Mouse (Mus musculus) right cerebral cortex, adult 18-20 months (tissue): ENCODE measurements around the gene Ttc34.

Experiments used
- DNase-seq: peaks from one replicate; pipeline ENCODE4 v3.0.0; 2022; ENCODE audit warnings: mixed read lengths

The Ttc34 gene

DNA sequence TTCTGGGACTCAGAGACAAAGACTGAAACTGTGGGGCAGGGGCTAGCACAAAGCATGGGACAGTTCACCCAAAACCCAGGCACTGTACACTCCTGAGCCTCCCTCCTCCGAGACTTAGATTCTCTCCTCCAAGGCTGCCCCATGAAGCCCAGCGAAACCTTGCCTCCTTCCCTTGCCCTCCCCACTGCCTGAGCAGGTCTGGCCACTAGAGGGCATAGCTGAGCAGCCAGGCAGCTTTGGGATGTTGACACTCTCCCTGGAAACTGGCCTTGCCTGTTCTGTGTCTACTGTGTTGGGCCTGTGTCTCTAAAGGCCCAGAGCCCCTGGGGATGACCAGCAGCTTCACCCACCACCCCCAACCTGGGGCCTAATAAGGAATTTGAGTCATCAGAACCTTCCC, at the start of gene Ttc34:
Ttc34 (plus strand) TSS at position 290 of the 400 bp plus-strand sequence.
- no peak for DNase-seq

GRCm38 (mm10) chr4:154787960-154788702, 49.1 kb upstream of the Ttc34 start:
- no peak for DNase-seq

- DNase-seq: no peak
Observed at GRCm38 (mm10) chr4:154791894-154792293, 45.4 kb upstream of the Ttc34 start.

- no peak for DNase-seq
Observed at GRCm38 (mm10) chr4:154793499-154793898, 43.8 kb upstream of the Ttc34 start.

- DNase-seq: peak; percentile 30
Observed at GRCm38 (mm10) chr4:154797834-154798233, 39.4 kb upstream of the Ttc34 start.

DNA sequence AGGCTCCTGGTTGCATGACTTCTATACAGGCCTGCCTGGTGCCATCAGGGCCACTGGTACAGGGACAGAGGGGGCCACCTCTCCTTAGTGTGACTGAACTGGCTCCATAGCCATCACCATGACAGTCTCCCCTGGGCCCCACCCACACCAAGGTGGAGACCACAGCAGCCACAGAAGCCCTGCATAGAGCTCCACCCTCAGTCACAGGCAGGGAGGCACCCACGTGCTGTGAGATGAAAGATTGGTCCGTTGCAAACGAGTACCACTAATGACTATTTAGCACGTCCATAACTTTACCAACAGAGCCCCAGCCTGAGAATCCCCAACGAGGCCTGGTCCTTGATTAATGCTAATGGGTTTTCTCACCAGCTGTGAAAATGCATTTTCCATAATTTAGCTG, 36.7 kb upstream of the Ttc34 start:
- DNase-seq: no peak

DNA sequence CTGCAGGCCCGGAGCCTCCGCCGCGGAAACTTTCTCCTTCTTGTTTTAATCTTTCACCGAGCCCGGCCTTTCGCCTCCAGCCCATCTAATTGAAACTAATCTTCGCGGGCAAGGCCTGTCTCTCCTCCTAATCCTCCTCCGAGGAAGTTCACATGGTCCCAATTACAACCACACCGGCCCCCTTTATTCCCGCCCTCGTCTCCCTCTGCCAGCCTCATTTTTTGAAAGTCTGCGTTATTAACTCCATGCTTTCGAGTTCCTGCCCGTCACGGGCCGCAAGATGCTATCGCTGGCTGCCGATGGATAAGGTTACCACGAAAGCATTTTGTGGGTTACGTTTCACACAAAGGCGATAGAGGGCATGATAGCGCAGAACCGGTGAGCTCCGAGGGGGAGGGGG, 35.0 kb upstream of the Ttc34 start:
- DNase-seq: no peak

DNA sequence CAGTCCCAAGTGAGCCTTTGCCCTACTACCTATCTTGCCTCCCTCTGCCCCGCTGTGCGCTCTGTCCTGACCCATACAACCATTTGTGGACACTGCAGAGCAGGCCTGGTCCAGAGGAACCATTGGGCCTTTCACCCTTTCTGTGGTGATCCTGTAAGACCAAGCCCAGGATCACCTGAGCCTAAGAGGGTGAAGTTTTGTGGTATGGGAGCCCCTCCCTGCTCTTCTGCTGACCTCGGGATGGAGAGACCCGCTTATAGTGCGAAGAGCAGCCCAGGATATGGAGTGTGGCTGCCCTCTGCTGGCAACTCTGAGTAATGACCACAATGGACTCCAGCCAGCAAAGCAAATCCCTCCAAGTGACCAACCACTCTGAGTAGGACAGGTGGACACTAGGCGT, 11.6 kb upstream of the Ttc34 start:
- DNase-seq: peak; percentile 33

DNA sequence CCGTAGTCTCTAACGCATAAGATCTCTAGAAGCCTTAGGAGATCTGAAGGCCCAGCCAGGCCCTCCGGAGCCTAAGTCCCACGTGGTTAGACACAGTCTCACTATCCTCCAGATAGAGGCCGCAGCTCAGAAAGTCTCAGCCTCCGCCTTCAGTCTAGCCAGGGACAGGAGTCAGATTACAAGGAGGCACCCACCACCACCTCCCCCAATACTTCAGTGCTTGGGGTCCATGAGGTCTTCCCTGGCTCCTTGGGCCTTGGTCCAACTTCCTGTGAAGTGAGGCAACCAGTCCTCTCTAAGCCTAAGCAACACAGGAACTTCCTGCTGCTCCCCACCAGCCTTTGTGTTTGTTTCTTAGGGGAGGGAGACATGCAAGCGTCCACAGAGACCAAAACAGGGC, 11.0 kb upstream of the Ttc34 start:
- no peak for DNase-seq

DNA sequence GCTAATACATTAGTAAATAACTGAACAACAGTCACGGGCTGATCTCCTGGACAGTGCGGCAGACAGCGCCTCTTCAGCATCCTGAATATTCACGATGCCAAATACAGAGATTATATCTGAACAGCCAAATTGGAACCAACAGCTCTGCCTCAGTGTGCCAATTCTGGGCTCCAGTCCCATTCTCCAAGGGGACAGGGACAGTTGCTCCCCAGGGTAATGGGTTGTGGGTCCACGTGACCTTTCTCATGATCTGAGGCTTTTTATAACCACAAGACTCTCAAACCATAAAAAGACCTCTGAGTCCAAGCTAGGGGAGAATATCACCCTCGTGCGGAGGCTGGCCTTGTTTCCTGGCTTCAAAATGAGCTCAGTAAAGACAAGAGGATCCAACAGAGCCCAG, 10.1 kb upstream of the Ttc34 start:
- DNase-seq: no peak

DNA sequence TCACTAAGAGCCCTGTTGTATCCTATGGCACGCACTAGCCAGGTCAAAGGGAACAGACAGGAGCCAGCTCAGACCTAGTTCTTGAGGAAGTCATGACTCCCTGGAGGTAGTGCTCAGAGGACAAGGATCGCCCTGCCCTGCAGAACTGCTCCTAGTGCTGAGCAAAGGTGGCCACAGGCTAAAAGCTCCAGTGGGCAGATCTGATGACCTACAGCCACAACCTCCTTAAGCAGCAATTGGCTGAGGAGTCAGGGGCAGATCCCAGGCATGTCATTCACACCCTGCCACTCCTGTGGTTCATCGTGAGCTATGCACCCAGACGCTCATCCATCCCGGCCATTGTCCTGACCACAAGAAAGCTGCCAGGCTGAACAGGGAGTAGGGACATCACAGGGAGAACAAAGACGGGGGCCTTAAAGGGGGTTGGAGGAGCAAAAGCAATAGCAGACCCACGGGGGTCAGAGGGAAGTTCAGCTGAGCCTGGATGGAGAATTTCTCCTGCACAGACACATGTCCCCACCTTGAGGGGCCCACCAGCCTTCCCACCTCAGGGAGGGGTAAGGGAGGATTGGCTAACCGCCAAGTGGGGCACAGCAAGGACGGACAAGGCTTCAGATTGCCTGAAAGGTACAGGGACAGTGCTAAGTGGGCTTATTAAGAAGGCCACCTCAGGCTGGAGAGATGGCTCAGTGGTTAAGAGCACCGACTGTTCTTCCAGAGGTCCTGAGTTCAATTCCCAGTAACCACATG, 9.2 kb upstream of the Ttc34 start:
- DNase-seq: no peak

DNA sequence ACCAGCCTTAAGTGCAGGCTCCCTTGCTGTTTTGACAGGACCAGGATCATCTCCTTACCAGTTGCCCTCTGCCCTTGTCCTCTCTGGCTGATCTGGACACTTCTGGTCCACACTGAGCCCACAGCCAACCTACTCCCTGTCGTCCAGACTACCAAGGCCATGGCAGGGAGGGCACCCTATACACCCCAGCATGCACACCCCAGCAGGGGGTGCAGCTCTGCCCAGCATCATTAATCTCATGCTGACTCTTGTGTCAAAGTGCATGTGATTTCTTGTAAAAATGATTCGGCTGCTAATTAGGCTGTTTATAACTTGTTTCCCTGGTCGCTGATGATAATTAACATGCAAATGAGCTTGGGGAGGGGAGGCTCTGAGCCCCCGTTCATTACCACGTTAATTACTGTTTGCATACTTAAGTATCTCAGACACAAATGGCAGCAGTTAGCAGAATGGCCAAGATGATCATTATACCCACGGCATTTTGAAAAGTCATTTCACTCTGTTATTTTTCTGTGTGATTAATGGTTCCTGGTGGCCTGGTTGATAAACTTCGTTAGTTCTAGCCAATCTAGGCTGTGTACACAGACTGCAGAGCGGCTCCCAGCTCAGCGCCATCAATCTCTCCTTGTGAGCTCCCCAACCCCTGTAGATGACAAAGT, 5.2 kb upstream of the Ttc34 start:
- DNase-seq: no peak

DNA sequence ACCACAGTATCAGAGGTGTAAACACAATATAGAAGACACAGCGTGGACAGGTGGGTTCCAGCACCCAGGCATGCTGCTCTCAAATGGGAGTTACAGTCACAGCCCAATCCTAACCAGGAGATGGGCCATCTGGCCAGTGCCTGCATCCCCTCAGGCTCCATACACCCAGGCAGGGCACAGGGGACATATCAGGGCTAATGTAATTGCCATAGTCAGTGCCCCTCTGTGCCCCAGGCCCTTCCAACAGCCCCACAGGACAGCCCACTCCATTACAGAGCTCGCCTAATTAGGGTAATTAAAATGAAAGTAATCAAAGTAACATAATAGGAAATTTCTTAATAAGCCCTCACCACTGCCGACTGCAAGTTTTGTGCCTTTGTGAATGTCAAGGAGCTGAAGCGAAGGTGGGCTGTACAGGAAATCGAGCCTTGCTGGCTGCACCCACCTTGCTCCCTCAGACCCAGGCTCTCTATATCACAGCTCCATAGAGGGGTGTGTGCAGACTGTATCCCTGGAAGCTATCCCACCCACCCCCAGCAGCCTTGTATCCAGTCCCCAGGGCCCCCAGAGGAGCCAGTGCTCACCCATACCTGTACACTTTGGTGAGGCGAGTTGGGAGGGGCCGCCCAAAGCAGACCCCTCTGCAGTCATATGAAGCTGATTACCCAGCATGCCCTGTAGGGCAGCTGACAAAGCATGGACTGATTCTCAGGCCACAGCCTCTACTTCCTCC, 910 bp upstream of the Ttc34 start:
- no peak for DNase-seq

DNA sequence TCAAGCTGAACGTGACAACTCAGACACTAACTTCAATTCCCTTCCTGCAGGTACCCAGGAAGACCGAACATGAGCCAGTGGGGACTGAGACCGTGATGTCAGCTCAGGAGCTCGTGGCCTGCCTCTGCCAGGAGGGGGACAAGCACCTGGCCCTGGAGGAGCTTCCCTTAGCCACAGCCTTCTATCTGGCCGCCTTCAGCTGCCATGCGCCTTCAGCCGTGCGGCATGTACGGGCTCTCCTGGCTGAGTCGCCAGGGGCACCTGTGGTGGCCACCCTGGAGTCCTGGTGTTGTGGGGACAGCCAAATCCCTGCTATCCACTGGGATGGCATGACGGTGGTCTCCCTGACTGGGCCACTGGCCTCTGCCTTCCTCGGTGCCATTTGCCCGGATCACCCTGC, 1.5 kb downstream of the Ttc34 start:
- DNase-seq: no peak

GRCm38 (mm10) chr4:154839406-154839805, 2.1 kb downstream of the Ttc34 start:
- DNase-seq: no peak

GRCm38 (mm10) chr4:154852696-154853095, 15.4 kb downstream of the Ttc34 start:
- DNase-seq: no peak

- no peak for DNase-seq
Observed at GRCm38 (mm10) chr4:154853881-154854280, 16.6 kb downstream of the Ttc34 start.

GRCm38 (mm10) chr4:154854676-154855345, 17.6 kb downstream of the Ttc34 start:
- no peak for DNase-seq

DNA sequence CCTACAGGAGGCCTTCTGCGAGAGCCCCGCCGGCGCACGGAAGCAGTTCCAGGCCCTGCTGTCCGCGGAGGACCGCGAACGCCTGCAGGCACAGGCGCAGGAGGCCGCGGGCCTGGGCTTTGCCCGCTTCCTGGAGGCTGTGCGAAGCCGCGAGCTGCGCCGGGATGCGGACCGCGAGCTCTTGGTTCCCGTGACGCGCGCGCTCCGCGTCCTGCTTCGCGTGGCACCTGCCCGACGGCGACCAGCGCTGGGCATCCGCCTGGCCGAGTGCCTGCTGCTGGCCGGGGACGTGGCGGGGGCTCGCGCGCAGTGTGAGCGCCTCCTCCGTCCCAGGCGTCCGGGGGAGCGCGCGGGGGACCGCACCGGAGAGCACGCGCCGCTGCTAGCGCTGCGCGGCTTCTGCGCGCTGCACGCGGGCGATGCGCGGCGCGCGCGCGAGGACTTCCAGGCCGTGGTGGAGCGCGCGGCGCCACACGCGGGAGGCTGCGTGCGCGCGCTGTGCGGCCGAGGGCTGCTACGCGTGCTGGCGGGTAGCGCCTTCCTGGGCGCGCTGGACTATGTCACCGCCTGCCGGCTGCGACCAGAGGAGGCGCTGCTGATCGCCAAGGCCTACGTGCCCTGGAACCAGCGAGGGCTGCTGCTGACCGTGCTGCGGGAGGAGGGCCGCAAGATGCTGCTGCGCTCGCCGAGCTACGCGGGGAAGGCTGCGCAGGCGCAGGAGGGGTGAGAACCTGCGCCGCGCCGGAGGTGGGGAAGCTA, 18.6 kb downstream of the Ttc34 start:
- peak; percentile 96 for DNase-seq

DNA sequence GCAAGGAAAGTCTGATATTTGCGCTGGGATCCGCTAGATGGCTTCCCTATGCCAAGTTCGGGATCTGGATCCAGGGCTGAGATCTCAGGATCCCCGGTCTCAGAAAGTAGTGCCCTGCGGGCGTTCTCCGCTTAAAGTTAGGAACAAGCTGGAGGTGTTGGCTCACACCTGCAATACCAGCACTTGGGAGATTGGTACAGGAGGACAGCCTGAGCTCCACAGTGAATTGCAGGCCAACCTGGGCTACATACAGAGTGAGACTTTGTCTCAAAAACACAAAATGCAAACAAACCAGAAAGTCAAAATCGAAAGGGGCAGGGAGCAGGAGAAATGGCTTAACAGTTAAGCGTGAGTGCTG, 19.2 kb downstream of the Ttc34 start:
- DNase-seq: no peak

DNA sequence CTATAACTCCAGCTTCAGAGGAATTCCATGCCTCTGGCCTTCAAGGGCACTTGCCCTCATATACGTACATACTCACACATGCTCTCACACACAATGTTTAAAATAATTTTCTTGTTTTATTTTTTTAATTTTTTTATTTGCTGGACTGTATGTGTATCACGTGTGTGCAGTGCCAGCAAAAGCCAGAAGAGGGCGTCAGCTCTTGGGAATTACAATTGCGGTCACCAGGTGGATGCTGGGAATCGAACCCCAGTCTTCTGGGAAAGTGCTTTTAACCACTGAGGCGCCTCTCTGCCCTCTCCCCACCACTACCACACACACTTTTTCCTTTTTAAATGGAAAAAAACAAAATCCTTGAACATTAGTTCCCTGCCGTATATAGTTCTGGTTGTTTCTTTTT, 19.6 kb downstream of the Ttc34 start:
- DNase-seq: no peak
